Mouse (Mus musculus): ENCODE measurements around the gene Ell3. TPM values are rescaled to one million over a fixed set of nuclear protein-coding genes. Genes with fewer than 3 reads are reported as not detected.

The Ell3 gene
- total RNA-seq, 4 experiments from 2014 or later, result not detected

GRCm38 (mm10) chr2:121448136-121448535 is 4.1 kb upstream of the Ell3 start:
- DNase-seq (ENCODE audit: low spot score in 2 of 2), result peak in 1 of 2 experiments; percentile 23

GRCm38 (mm10) chr2:121447006-121447405 is 2.9 kb upstream of the Ell3 start:
- no peak for DNase-seq (ENCODE audit: low spot score in 2 of 2)

- no peak for DNase-seq (ENCODE audit: low spot score in 2 of 2)
These were observed 2.4 kb upstream of the Ell3 start for GRCm38 (mm10) chr2:121446506-121446905.

- DNase-seq (ENCODE audit: low spot score in 2 of 2), result no peak
These were observed 1.0 kb upstream of the Ell3 start for GRCm38 (mm10) chr2:121445117-121445516.

GRCm38 (mm10) chr2:121443068-121443349 is 1.1 kb downstream of the Ell3 start:
- no peak for DNase-seq (ENCODE audit: low spot score in 2 of 2)

- DNase-seq (ENCODE audit: low spot score in 2 of 2), result peak in 1 of 2 experiments; percentile 15
These were observed 1.6 kb downstream of the Ell3 start for GRCm38 (mm10) chr2:121442259-121443067.

GRCm38 (mm10) chr2:121441800-121442199 is 2.3 kb downstream of the Ell3 start:
- DNase-seq (ENCODE audit: low spot score in 2 of 2), result no peak

GRCm38 (mm10) chr2:121440834-121441605 is 3.1 kb downstream of the Ell3 start:
- no peak for DNase-seq (ENCODE audit: low spot score in 2 of 2)

GRCm38 (mm10) chr2:121439746-121440145 is 4.3 kb downstream of the Ell3 start:
- DNase-seq (ENCODE audit: low spot score in 2 of 2), result no peak

GRCm38 (mm10) chr2:121434854-121435253 is 9.2 kb downstream of the Ell3 start:
- no peak for DNase-seq (ENCODE audit: low spot score in 2 of 2)

GRCm38 (mm10) chr2:121425890-121426289 is 18.2 kb downstream of the Ell3 start:
- DNase-seq (ENCODE audit: low spot score in 2 of 2), result no peak

- DNase-seq (ENCODE audit: low spot score in 2 of 2), result no peak
These were observed 20.9 kb downstream of the Ell3 start for GRCm38 (mm10) chr2:121423166-121423565.

GRCm38 (mm10) chr2:121418476-121418875 is 25.6 kb downstream of the Ell3 start:
- no peak for DNase-seq (ENCODE audit: low spot score in 2 of 2)

GRCm38 (mm10) chr2:121416356-121416755 is 27.7 kb downstream of the Ell3 start:
- no peak for DNase-seq (ENCODE audit: low spot score in 2 of 2)

GRCm38 (mm10) chr2:121415591-121415990 is 28.5 kb downstream of the Ell3 start:
- no peak for DNase-seq (ENCODE audit: low spot score in 2 of 2)

GRCm38 (mm10) chr2:121415103-121415502 is 29.0 kb downstream of the Ell3 start:
- no peak for DNase-seq (ENCODE audit: low spot score in 2 of 2)

GRCm38 (mm10) chr2:121414139-121414685 is 29.9 kb downstream of the Ell3 start:
- peak in 1 of 2 experiments; percentile 12 for DNase-seq (ENCODE audit: low spot score in 2 of 2)

- DNase-seq (ENCODE audit: low spot score in 2 of 2), result peak; percentile 92 to 95
These were observed 30.6 kb downstream of the Ell3 start, which contains the start of the genes Pdia3 and Catsper2 for GRCm38 (mm10) chr2:121413387-121414042. Gene Pdia3 (plus strand): TSS chr2:121413775. Gene Catsper2 (minus strand): TSS chr2:121413792.

GRCm38 (mm10) chr2:121412843-121413386 is 31.2 kb downstream of the Ell3 start:
- peak in 1 of 2 experiments; percentile 8 for DNase-seq (ENCODE audit: low spot score in 2 of 2)

GRCm38 (mm10) chr2:121408160-121408559 is 35.9 kb downstream of the Ell3 start:
- DNase-seq (ENCODE audit: low spot score in 2 of 2), result no peak

- no peak for DNase-seq (ENCODE audit: low spot score in 2 of 2)
These were observed 40.8 kb downstream of the Ell3 start for GRCm38 (mm10) chr2:121403296-121403695.
